Mouse (Mus musculus) lung, postnatal 25 days (tissue): ENCODE results near the gene Pofut2.

ENCODE experiments used
- DNase-seq: peaks from one replicate; pipeline ENCODE4 v3.0.0; 2022; ENCODE audit warnings: low spot score

Pofut2 gene

DNA sequence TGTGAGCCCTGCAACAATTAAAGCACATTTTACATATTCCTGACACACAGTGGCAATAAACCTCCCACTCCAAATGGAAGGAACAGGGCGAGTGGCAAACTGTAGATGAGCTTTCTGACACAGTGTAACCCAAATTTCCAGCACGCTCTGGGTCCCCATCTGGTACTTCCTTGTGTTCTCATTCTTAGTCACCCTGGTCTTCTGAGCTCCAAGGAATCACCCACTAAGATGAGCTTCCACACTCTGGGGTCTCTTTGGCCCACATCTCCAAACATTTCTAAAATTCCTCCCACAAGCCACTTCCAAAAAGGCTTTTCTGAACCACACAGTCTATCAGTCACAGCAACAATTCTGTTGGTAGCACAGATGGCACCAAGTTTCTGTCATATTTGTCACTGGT, 56.7 kb downstream of the Pofut2 start:
- DNase-seq = no peak
